Mouse (Mus musculus) stomach, adult 2 months (tissue): ENCODE data around the gene Gm44973. TPM values are rescaled to one million over a fixed set of nuclear protein-coding genes. Genes with fewer than 3 reads are reported as not detected.

Experiments used
- polyA plus RNA-seq: library from polyadenylated mRNA; depleted of rRNA; stranded (reverse); fragments of >200 nt; gene quantifications from 2 replicates; pipeline ENCODE4 v1.2.3, GENCODE M21; 2012; rRNA removed

The Gm44973 gene
- polyA plus RNA-seq = 0.17 TPM in 1 of 2 replicates, not detected in the other

GRCm38 (mm10) chr7:5015118-5016001, at the start of gene Gm44973:
Gene Gm44973 (plus strand): TSS chr7:5015496.

DNA sequence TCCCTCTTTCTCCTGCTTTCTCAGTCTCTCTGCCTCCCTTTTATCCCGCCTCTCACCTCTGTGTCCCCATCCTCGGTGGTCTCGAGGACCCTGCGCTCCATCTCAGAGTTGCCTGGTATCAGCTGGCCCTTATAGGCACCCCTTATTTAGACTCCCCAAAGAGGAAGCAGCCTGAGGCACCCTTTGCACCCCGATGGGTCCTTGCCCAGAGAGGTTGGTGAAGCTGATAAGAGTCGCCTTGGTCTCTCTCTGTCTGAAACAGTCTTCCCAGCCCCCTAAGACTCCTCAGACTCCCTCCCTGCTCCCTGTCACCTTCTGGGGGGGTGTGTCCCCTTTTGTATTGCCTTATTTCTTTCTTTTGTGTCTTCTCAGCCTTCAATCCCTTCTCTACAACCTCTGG, 44.2 kb upstream of the Gm44973 start, which contains the start of gene Sbk3:
Gene Sbk3 (minus strand): TSS at position 101 of the 400 bp plus-strand sequence.

DNA sequence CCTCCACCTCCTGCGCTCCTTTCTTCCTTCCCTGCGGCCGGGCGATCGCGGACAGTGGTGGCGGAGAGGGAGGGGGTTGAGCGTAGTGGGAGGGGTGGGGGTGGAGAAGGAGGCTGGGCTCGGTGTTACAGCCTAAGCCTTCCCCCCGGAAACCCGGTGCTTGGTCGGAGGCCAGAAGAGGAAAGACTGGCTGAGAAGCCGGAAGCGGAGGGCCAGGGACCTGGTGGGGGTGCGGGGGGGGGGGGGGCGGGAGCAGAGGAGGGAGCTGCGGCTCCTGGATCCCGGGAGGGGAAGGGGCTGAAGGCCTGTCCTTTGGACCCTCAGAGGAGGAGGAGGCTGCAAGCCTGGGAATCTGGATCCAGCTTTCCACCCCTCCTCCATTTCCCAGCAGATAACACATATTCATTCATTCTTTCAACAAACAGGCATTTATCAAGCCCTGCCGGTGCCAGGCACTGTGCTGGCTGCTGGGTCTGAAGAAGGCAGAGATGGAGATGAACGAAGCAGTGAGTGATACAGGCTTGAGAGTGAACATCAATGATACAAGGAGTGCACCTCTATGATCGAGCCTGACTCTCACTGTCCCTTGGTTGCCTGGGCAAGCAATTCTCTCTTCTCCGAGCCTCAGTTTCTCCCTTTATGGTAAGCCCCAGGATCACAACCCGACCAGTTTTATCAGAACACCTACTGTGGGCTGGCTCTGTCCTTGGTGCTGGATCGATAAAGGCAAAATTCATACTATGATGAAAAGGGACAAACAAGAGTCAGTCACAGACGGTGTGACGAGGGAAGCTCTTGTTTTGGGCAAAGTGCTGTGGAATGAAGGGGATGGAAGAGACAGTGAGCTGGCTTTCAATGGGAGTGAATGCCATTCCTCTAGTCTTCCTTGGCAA, 19.0 kb upstream of the Gm44973 start, which contains the start of gene Zfp579:
Gene Zfp579 (minus strand): TSS at position 156 of the 893 bp plus-strand sequence.

DNA sequence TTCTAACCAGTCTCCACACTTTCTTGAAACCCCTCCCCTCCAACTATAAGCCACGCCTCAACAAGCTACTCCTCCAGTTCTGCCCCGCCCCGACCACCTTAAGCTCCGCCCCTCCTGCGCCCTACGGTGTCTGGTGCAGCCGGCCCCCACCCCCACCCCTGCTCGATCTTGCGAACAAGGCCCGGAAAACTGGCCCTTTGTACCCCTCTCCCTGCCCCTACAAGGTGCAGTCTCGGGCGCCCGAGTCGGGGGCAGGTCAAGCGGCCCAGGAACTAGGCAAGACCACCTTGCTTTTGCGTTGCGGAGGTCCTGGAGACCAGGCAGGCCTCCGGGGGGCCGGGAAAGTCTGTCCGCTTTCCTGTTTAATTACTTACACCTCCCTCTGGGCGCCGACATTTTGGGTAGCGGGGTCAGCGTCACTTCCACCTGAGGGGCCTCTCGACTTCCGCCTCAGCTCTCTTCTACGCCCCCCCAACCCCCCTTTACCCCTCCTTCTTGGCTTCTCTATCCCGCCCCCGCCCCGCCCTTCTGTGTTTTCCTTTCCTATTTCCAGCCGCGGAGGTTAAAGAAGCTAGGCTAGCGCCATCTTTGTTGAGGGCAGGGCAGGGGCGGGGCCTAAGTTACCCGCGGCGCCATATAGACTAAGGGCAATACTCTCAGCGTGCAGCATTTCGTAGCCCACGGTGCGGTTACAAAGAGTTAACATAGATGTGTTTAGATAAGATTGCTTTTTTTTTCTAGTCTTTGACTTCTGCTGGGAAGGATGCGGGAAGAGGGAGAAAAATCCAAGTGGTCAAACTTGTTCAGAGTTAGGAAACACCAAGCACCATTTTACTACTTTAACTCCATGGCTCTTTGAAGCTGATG, 812 bp upstream of the Gm44973 start, which contains the start of the genes Zfp524 and Fiz1:
Gene Zfp524 (plus strand): TSS at position 165 of the 867 bp plus-strand sequence.
Gene Fiz1 (minus strand): TSS at position 447 of the 867 bp plus-strand sequence.

DNA sequence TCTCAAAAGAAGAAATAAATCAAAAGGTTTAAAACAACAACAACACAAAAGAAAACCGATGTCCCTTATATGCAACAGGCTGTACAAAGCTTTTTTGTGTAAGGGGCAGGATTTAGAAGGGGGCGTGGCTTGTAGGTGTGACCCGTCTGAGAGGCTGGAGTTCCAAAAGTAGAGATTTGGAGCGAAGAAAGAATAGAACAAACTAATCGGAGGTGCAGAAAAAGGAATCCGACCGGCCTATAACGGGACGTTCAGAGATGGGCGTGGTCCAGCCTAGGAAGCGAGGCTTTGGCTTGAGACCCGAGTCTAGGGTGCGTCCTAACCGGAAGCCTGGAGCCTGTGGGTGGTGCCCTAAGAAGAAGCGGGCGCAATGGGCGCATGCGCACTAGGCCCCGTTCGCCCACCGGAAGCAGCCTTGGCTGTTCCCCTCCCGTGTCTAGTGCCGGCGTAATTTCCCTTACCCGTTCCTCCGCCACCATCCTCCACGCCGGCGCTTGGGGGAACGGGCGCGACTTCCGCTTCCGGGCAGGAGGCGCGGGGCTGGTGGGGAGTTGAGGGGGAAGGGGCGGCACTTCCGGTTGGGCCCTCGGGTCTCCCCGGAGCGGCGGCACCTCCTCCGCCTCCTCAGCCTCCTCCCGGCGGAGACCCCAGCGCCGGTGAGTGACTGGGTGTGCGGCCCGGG, 4.8 kb downstream of the Gm44973 start, which contains the start of the genes Zfp865 and Ccdc106:
Gene Zfp865 (plus strand): TSS at position 377 of the 682 bp plus-strand sequence.
Gene Ccdc106 (plus strand): TSS at position 554 of the 682 bp plus-strand sequence.

DNA sequence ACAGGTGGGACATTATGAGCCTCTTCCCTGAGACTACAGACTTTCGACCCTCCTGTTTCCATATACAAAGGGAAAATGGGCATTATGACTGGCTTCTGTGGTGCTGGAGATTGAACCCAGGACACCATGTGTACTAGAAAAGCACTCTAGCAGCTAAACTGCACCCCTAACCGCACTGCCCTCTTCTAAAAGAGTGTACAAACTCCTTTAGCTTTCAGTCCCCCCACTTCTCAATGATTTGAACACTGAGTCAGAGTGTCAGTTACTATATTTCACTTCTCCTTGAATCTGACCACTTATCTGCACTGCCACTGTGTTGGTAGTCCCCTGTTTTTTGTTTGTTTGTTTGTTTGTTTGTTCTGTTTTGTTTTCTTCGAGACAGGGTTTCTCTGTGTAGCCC, 18.5 kb downstream of the Gm44973 start, which contains the start of gene 4632433K11Rik:
Gene 4632433K11Rik (plus strand): TSS at position 301 of the 400 bp plus-strand sequence.

GRCm38 (mm10) chr7:5038109-5038732, 22.9 kb downstream of the Gm44973 start, which contains the start of gene Zfp784:
Gene Zfp784 (minus strand): TSS chr7:5038446.

DNA sequence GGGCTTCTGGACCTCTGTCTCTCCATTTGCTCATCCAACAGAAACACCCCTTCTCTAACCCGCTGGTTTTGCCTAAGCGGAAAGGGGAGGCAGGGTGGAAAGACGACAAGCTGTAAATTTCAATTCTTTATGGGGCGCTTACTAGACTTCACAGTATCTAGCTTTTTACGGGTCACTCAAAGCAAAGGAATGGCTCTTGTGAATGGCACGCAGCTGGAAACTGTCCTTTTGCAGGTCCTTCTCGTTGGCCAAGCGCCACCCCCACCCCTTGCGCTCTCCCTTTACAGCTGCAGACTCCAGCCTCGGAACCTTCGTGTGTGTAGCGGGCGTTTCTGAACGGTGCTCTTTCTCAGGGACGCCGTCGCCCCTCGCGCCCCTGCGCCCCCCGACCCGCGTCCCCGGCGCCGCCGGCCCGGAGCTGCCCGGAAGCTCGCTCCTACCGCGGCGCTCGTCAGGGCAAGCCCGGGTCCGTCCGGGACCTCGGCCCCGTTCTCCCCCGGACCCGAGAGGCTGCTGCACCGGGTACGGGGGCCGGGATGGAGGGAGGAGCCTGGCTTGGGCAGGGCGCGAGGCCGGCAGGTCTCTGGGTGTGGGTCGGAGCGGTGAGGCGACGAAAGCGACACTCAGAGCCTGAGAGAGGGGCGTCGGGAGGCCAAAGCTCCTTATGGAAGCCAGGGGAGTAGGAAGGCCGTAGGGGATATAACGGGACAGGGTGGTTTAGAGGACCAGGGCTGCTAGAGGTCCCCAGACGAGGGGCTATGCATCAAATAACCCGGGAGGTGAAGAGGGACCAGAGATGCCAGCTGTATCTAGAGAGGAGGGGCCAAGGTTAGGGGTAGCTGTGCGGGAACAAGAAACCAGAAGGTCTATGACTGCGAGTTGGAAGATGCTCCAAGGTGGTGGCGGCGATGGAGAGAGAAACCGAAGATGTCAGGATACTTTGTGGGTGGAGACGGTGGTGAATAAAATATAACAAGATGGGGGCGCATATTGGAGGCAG, 36.2 kb downstream of the Gm44973 start, which contains the start of gene Zfp580:
Gene Zfp580 (plus strand): TSS at position 346 of the 1,000 bp plus-strand sequence.

DNA sequence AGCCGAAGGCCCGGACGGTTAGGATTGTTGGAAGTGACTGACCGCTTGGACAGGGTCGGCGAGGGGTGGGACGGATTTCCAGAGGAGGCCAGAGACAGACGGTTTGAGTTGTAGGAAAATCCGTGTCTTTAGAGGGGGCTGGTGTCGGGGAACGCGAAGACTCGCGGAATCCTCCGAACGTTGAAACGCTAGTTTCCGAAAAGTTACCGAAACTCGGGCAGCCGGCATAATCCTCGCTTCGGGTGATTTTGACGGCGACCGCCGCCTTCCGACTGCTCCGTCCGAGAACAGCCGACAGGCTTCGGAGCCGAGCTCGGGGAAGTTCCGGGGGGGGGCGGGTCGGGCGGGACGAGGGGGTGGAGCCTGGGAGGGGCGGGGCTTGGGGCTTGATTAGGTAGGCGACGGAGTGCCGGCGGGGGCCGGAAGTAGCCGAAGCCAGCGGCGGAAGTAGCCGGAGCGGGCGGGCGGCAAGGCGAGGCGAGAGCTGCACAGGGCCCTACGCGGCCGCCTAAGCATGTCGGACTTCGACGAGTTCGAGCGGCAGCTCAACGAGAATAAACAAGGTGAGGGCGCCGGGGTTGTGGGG, 46.6 kb downstream of the Gm44973 start, which contains the start of gene U2af2:
Gene U2af2 (plus strand): TSS at position 370 of the 586 bp plus-strand sequence.

GRCm38 (mm10) chr7:5080010-5080751, 64.9 kb downstream of the Gm44973 start, which contains the start of gene Epn1:
Gene Epn1 (plus strand): TSS chr7:5080235.

Other genes with a start within 250 kb of the Gm44973 start
- not detected in 2 replicates for gene Fam71e2, start 244.2 kb upstream of the Gm44973 start, polyA plus RNA-seq
- gene Il11, start 232.6 kb upstream of the Gm44973 start, polyA plus RNA-seq = 0.12 and 0.42 TPM in 2 replicates
- not detected in 2 replicates for gene Tmem190, start 232.6 kb upstream of the Gm44973 start, polyA plus RNA-seq
- 157 and 379 TPM in 2 replicates for gene Tmem238, start 225.8 kb upstream of the Gm44973 start, polyA plus RNA-seq
- gene Rpl28, start 222.6 kb upstream of the Gm44973 start, polyA plus RNA-seq = 174 and 224 TPM in 2 replicates
- 106 and 114 TPM in 2 replicates for gene Ube2s, start 202.9 kb upstream of the Gm44973 start, polyA plus RNA-seq
- gene Shisa7, start 170.8 kb upstream of the Gm44973 start, polyA plus RNA-seq = 0.68 and 1.5 TPM in 2 replicates
- 17.4 and 25.7 TPM in 2 replicates for gene Isoc2b, start 145.2 kb upstream of the Gm44973 start, polyA plus RNA-seq
- 12.8 and 15.9 TPM in 2 replicates for gene Isoc2a, start 138.3 kb upstream of the Gm44973 start, polyA plus RNA-seq
- 0.05 TPM in 1 of 2 replicates, not detected in the other for gene Gm36210, start 109.0 kb upstream of the Gm44973 start, polyA plus RNA-seq
- 13.0 and 16.4 TPM in 2 replicates for gene Zfp628, start 100.3 kb upstream of the Gm44973 start, polyA plus RNA-seq
- 5.5 and 7.6 TPM in 2 replicates for gene Nat14, start 93.5 kb upstream of the Gm44973 start, polyA plus RNA-seq
- gene Ssc5d, start 89.7 kb upstream of the Gm44973 start, polyA plus RNA-seq = 4.7 and 6.8 TPM in 2 replicates
- gene Sbk2, start 51.1 kb upstream of the Gm44973 start, polyA plus RNA-seq = 4.1 and 12.6 TPM in 2 replicates
- gene Sbk3, start 44.3 kb upstream of the Gm44973 start, polyA plus RNA-seq = 0.12 and 0.40 TPM in 2 replicates
- gene Zfp579, start 19.3 kb upstream of the Gm44973 start, polyA plus RNA-seq = 58.0 and 73.6 TPM in 2 replicates
- gene Zfp524, start 1.1 kb upstream of the Gm44973 start, polyA plus RNA-seq = 21.3 and 34.0 TPM in 2 replicates
- 13.2 and 13.7 TPM in 2 replicates for gene Fiz1, start 799 bp upstream of the Gm44973 start, polyA plus RNA-seq
- gene Zfp865, start 4.9 kb downstream of the Gm44973 start, polyA plus RNA-seq = 16.3 and 18.3 TPM in 2 replicates
- gene Ccdc106, start 5.1 kb downstream of the Gm44973 start, polyA plus RNA-seq = 2.9 and 4.2 TPM in 2 replicates
- not detected in 2 replicates for gene 4632433K11Rik, start 18.6 kb downstream of the Gm44973 start, polyA plus RNA-seq
- gene Zfp784, start 22.9 kb downstream of the Gm44973 start, polyA plus RNA-seq = 2.6 and 2.8 TPM in 2 replicates
- gene Zfp580, start 36.0 kb downstream of the Gm44973 start, polyA plus RNA-seq = 13.4 and 37.9 TPM in 2 replicates
- 49.3 and 66.5 TPM in 2 replicates for gene U2af2, start 46.6 kb downstream of the Gm44973 start, polyA plus RNA-seq
- 186 and 241 TPM in 2 replicates for gene Epn1, start 64.7 kb downstream of the Gm44973 start, polyA plus RNA-seq
- not detected in 2 replicates for gene Rfpl4, start 101.5 kb downstream of the Gm44973 start, polyA plus RNA-seq
- gene Rasl2-9, start 110.5 kb downstream of the Gm44973 start, polyA plus RNA-seq = not detected in 2 replicates
- gene Vmn1r55, start 134.2 kb downstream of the Gm44973 start, polyA plus RNA-seq = not detected in 2 replicates
- gene Vmn1r56, start 181.3 kb downstream of the Gm44973 start, polyA plus RNA-seq = not detected in 2 replicates
- gene Vmn1r57, start 203.0 kb downstream of the Gm44973 start, polyA plus RNA-seq = not detected in 2 replicates